Mouse (Mus musculus) forebrain, embryonic 10.5 days (tissue): ENCODE data around the gene Unc13d. TPM values are rescaled to one million over a fixed set of nuclear protein-coding genes. Genes with fewer than 3 reads are reported as not detected.
"Not testable (repeated sequence)": the region's sequence is repeated elsewhere in the genome, so short reads cannot be mapped to it uniquely, and the experiment has no call there.

Experiments
- DNase-seq: peaks from one replicate; pipeline ENCODE4 v3.0.0-alpha.2; 2017; ENCODE audit warnings: low spot score; ENCODE audit errors: extremely low spot score
- H3K27ac ChIP-seq: fragments of 300-500 bp; sonication (generic); 2 replicates; pipeline ENCODE4 v1.5.1; 2016; ENCODE audit warnings: mild to moderate bottlenecking
- H3K27me3 ChIP-seq: fragments of 300-500 bp; sonication (generic); 2 replicates; pipeline ENCODE4 v1.6.1; 2016; ENCODE audit warnings: mild to moderate bottlenecking; ENCODE audit not compliant: poor library complexity, severe bottlenecking
- H3K36me3 ChIP-seq: fragments of 300-500 bp; sonication (generic); replicated peaks from 2 replicates; pipeline ENCODE4 v1.6.1; 2016; ENCODE audit warnings: mild to moderate bottlenecking, moderate library complexity
- H3K4me1 ChIP-seq: fragments of 300-500 bp; sonication (generic); 2 replicates; pipeline ENCODE4 v1.6.1; 2016
- H3K4me3 ChIP-seq: fragments of 300-500 bp; sonication (generic); 2 replicates; pipeline ENCODE4 v1.5.1; 2016; ENCODE audit warnings: mild to moderate bottlenecking, moderate library complexity
- H3K9me3 ChIP-seq: fragments of 300-500 bp; sonication (generic); 2 replicates; pipeline ENCODE4 v1.6.1; 2016; ENCODE audit warnings: mild to moderate bottlenecking, moderate library complexity
- WGBS: fragments of 180-500 bp; shearing (Covaris S2); methylation state at CpG from one replicate; pipeline ENCODE4 v1.1.7; 2016; 5-methylcytosine and 5-hydroxymethylcytosine counted together
- polyA plus RNA-seq: library from polyadenylated mRNA; unstranded; fragments of >200 nt; fragmentation: Nextera tagmentation; extraction: Ambion mirVana; gene quantifications from 2 replicates; pipeline ENCODE4 v1.2.1, GENCODE M21; 2016

The Unc13d gene
- polyA plus RNA-seq, 1 experiment from 2014 or later, result 3.7 TPM

DNA sequence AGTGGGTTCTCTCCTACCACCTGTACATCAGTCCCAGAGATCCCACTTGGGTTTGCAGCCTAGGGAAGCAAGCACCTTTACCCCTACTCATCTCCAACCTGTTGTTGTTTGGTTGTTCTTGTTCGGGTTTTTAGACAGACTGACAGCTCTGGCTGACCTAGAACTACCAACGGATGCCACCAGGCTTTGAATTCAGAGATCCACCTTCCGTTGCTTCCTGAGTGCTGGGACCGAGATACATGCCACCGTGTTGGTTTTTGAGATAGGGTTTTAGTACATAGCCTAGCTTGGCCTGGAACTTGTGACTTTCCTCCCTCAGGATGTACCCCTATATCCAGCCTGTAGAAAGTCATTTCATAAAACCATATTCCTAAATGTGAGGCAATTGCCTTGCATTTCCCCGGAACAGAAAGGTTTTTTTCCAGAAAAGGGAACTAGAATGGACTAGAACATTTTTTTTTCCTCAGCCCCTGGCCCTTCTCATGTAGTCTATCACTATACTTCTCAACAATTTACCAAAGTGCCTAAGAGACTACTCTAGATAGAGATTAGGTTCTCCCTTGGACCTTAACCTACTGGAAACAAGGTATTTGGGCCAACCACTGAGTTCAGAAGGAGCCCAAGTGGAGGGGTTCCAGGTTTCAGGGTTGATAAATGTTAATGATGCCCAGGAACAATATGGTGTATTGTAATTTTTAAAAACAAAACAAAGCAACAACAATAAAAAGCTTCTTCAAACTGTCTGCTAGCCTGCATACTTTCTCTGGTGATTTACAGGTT lies 48.5 kb downstream of the Unc13d start:
- Histone ChIP-seq H3K9me3 (no peaks in the 10 kb centered on the region), H3K4me3 (peak overlapping the region; percentile 83), H3K27me3 (no peaks in the 10 kb centered on the region), H3K4me1 (peaks cover 38% of the 10 kb centered on the region), H3K27ac (peak overlapping the region; percentile 99), H3K36me3 (peaks cover 26% of the 10 kb centered on the region)
- 90% methylated on average over 6 of the region's 6 CpGs for WGBS
- DNase-seq, result no peak

DNA sequence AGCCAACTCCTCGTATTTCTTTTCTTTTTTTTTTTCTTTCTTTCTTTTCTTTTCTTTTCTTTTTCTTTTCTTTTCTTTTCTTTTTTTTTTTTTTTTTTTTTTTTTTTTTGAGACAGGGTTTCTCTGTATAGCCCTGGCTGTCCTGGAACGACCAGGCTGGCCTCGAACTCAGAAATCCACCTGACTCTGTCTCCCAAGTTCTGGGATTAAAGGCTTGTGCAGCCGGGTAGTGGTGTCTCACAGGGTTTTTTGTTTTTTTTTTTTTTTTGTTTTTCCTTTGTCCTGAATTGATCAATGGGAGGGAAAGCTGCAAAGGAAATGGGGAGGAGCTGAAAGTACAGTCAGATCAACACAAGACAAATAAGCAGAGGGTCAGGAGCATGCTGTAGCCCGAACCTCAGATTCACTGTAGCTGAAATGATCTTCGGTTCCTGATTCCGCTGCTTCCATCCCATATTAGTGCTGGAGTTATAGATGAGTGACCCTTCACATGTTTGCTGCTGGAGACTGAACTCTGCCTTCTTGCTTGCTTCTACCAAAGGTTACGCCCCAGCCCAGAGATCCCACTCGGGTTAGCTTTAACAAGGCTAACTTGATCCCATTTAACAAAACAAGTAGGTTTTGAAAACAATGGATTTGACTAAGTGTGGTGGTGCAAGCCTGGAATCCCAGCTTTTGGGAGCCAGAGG lies 49.4 kb downstream of the Unc13d start:
- Histone ChIP-seq H3K27ac (no peak overlapping the region), H3K4me3 (no peak overlapping the region), H3K4me1 (peaks cover 36% of the 10 kb centered on the region), H3K9me3 (no peaks in the 10 kb centered on the region), H3K36me3 (peaks cover 23% of the 10 kb centered on the region), H3K27me3 (no peaks in the 10 kb centered on the region)
- 86% methylated on average over 9 of the region's 9 CpGs for WGBS
- DNase-seq, result no peak

DNA sequence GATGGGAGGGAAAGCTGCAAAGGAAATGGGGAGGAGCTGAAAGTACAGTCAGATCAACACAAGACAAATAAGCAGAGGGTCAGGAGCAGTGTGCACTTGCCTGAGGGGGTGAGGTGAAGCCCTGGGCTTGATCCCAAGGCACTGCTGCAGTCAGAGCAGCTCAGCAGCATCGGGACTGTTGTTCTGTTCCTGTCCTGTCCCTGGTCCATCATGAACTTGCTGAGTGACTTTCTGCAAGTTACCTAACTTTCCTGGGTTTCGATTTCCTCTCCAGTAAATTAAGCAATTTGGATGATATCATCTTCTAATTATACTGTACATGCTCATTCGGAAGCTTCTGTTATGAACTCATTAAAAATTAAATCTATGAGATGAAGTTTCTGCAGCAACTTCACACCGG lies 50.0 kb downstream of the Unc13d start, which contains the start of gene H3f3b:
H3f3b (minus strand) TSS at position 207 of the 400 bp plus-strand sequence.
- Histone ChIP-seq H3K27ac (no peak within 1 kb of the TSS), H3K4me1 (peaks cover 33% of the 10 kb centered on the region), H3K4me3 (no peak within 1 kb of the TSS), H3K36me3 (peaks cover 19% of the 10 kb centered on the region), H3K27me3 (no peaks in the 10 kb centered on the region), H3K9me3 (no peaks in the 10 kb centered on the region)
- no peak for DNase-seq
- WGBS, result 88% methylated on average over 4 of the region's 4 CpGs

DNA sequence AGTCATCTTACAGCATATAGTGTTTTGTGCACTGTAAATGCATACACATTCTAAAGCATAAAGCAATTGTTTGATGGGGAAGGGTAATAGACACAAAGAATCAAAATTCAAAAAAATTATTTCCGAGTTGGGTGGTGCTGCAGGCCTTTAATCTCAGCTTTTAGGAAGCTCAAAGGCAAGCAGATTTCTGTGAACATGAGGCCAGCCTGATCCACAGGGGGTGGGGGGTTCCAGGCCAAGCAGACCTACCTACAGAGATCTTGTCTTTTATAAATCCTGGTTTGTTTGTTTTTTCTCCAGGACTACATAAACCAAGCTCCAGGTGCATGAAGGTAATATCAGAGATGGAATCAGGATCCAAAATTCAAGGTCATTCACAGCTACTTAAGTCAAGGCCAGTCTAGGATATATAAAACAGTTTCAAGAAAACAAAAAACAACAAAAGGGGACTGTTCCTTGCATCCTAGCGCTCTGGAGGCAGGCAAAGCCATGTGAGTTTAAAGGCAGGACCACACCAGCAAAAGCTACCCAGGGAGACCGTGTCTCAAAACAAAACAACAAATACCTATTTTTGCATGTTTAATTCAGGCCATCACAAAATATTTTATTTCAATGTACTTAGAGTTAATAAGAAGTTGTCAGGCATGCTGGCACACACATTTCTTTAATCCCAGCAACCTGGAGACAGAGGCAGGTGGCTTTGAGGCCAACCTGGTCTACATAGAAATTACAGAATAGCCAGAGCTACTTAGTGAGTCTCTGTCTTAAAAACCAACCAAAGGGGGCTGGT lies 52.5 kb downstream of the Unc13d start:
- H3K27ac ChIP-seq, result peak overlapping the region; percentile 68
- WGBS, result 91% methylated on average over 3 of the region's 3 CpGs
- no peak for DNase-seq
- no peaks in the 10 kb centered on the region for H3K9me3 ChIP-seq
- peaks cover 30% of the 10 kb centered on the region for H3K36me3 ChIP-seq
- H3K4me3 ChIP-seq, result peak overlapping the region; percentile 99; the same call in 1 of the 2 replicates
- H3K27me3 ChIP-seq, result no peaks in the 10 kb centered on the region
- peaks cover 24% of the 10 kb centered on the region for H3K4me1 ChIP-seq

DNA sequence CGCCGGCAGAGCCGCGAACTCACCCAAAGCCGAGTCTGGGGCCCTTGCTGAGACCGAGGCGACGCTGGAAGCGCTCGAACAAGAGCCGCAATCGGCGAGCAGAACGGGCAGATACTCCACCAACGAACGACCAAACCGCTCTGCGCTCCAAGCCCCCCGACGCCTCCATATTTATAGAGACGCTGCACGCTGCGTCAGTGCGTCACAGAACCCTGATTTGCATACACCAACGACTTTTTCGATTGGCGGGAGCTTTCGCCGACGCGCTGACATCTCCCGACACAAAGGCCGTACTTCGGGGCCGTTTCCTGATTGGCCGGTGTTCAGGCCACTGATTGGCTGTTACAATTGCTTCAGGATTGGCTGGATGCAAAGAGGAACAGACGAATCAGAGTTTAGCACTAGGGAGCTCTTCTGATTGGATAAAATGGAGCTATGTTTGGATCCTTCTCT lies 53.4 kb downstream of the Unc13d start:
- Histone ChIP-seq H3K36me3 (peaks cover 30% of the 10 kb centered on the region), H3K9me3 (no peaks in the 10 kb centered on the region), H3K4me3 (peak overlapping the region; percentile 99), H3K27ac (peak overlapping the region; percentile 99), H3K4me1 (peaks cover 19% of the 10 kb centered on the region), H3K27me3 (no peaks in the 10 kb centered on the region)
- DNase-seq, result peak; percentile 97
- WGBS, result under 1% methylated on average over 37 of the region's 37 CpGs

DNA sequence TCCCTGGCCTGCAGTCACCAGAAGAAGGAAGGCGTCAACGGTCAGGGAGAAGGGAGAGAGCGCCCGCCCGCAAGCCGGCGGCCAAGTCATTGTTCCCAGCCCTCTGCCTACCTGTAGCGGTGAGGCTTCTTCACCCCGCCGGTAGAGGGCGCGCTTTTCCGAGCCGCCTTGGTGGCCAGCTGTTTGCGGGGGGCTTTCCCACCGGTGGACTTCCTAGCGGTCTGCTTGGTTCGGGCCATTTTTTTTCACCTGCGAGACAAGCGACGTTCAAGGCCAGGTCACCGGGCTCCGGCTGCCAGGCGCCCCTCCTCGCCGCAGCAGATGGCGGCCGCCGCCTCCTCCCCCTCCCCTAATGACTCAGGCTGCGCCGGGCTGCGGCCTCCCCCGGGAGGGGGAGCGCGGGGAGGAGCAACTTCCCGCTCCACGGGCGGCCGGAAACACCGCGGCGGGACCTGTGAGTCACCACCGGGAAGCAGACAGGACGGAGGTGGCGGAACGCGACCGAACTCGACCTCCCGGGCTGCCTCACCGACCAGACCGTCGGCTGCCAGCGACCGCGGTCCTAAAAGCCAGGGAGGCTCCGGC lies 53.9 kb downstream of the Unc13d start:
- Histone ChIP-seq H3K4me3 (peak overlapping the region; percentile 99), H3K4me1 (peaks cover 15% of the 10 kb centered on the region), H3K36me3 (peaks cover 30% of the 10 kb centered on the region), H3K27me3 (no peaks in the 10 kb centered on the region), H3K27ac (peak overlapping the region; percentile 99), H3K9me3 (no peaks in the 10 kb centered on the region)
- peak; percentile 73 for DNase-seq
- under 1% methylated on average over 57 of the region's 57 CpGs for WGBS

DNA sequence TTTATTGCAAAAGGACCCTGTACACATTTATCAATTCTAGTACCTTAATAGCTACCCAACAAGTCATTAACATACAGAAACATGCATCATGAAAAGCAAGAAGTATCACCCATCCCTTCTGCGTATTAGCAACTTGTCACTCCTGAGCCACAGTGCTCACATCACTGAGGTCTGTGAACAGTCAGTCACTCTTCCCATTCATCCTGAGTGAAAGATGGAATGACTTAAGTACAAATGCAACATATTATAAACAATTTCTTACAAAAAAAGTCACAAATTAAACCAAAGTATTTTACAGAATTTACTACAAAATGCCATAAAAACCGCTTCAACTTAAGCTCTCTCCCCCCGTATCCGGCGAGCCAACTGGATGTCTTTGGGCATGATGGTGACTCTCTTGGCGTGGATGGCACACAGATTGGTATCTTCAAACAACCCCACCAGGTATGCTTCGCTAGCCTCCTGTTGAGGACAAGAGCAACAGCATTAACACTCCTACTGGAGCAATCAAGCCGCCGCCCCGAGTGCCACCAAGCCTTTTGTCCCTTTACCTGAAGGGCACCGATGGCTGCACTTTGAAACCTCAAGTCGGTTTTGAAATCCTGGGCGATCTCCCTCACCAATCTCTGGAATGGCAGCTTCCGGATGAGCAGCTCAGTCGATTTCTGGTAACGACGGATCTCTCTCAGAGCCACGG lies 54.5 kb downstream of the Unc13d start:
- not testable (repeated sequence) for H3K9me3 ChIP-seq, H3K27me3 ChIP-seq, DNase-seq
- WGBS, result 11% methylated on average over 18 of the region's 18 CpGs
- peak overlapping the region; percentile 99 for H3K27ac ChIP-seq
- peaks cover 15% of the 10 kb centered on the region for H3K4me1 ChIP-seq
- H3K36me3 ChIP-seq, result peaks cover 30% of the 10 kb centered on the region
- peak overlapping the region; percentile 99 for H3K4me3 ChIP-seq

DNA sequence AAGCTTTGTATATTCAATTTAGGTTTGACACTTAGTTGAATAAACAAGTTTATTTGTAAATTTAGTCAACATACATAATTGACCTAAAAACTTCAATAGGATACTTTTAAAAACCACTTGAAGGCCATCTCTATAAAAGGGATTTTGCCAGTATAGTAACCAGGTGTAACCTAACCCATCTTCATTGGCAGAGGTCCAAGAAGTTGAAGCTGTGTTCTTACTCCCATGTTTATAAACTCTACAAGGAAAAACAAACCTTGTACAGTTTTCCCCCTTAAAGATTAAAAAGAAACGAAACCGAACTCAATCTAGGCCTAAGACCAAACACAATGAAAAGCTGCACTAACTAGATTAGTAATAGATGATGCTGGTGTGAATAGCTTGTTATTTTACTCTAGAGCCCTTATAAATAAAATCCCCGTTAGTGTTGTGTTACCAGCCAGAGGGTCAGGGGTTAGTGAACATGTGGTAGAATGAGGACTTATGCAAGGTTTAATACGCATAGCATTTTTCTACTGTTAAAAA lies 55.4 kb downstream of the Unc13d start:
- H3K27me3 ChIP-seq, result no peaks in the 10 kb centered on the region
- H3K27ac ChIP-seq, result no peak overlapping the region
- H3K4me3 ChIP-seq, result peak overlapping the region; percentile 99
- H3K9me3 ChIP-seq, result no peaks in the 10 kb centered on the region
- 89% methylated on average over 4 of the region's 4 CpGs for WGBS
- H3K4me1 ChIP-seq, result peaks cover 19% of the 10 kb centered on the region
- H3K36me3 ChIP-seq, result peaks cover 30% of the 10 kb centered on the region
- no peak for DNase-seq

DNA sequence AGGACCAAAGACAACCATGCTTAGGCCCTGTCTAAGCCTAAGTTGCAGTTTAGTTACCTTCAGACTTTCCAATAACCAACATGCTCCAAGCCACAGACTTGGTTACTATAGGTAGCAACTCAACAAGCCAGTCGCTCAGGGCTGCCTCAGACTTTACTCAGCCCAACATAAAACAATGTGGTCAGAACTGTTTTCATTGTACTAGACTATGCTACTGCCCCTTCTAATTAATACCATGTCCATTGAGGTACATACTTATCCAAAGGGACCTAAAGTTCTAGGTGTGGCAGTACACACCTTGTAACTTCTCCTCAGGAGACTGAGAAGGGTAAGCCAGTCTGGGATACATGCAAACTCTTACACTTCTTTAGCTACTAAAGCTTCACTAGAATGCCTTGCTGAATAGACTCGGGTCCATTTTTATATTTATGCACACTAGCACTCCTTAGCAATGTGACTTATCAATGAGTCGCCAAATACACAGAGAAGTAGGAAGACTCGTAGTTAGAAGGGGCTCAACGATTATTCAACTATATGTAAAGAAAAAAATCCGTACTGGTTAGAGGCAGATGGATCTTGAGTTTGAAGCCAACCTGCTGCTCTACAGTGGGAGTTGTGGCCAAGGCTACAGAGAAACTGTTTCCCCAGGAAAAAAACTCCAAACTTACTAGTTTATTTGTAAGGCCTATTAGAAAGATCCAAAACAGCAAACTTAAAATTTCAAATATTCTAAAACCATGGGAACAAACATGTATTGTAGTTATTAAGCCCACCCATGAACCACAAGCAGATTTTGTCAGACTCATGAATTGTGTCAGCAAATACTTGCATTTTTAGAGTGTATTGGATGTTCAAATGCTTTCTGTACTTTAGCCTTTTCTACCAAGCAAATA lies 56.2 kb downstream of the Unc13d start:
- Histone ChIP-seq H3K4me3 (peak overlapping the region; percentile 99; the same call in 1 of the 2 replicates), H3K36me3 (peaks cover 30% of the 10 kb centered on the region), H3K9me3 (no peaks in the 10 kb centered on the region), H3K27ac (no peak overlapping the region), H3K27me3 (no peaks in the 10 kb centered on the region), H3K4me1 (peaks cover 19% of the 10 kb centered on the region)
- DNase-seq, result no peak
- WGBS, result 88% methylated on average over 6 of the region's 6 CpGs

DNA sequence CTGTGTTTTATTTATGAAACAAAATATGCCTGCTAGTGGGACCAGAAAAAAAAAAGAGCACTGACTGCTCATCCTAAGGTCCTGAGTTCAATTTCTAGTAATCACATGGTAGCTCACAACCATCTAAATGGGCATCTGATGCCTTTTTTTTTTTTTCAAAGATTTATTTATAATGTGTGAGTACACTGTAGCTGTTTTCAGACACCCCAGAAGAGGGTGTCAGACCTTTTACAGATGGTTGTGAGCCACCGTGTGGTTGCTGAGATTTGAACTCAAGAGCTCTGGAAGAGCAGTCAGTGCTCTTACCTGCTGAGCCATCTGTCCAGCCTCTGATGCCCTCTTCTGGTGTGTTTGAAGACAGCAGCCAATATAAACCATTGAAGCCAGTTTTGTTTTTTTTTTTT lies 57.2 kb downstream of the Unc13d start:
- Histone ChIP-seq H3K36me3 (peaks cover 30% of the 10 kb centered on the region), H3K27ac (no peak overlapping the region), H3K27me3 (no peaks in the 10 kb centered on the region), H3K9me3 (no peaks in the 10 kb centered on the region), H3K4me3 (no peak overlapping the region), H3K4me1 (peaks cover 19% of the 10 kb centered on the region)
- WGBS, result 58% methylated on average over 1 of the region's 1 CpGs
- DNase-seq, result no peak

DNA sequence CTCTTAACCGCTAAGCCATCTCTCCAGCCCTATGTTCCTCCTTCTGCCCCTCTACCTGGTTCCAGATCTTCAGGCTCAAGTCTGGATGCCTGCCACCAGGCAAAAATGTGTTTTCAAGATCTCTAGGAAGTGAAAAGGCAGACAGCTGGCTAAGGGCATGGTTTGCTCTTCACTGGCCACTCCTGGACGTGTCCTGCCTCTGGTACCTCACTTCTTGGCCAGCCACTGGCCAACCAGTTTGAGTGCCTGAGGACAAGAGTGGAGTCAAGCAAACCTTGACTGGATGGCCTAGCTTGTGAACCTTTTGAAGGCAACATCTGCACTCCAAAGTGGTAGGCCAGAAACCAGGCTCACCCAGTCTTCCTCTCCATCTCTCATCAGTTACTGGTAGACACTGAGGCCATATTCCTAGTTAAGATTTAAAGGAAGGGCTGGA lies 57.8 kb downstream of the Unc13d start:
- WGBS, result 69% methylated on average over 2 of the region's 2 CpGs
- DNase-seq, result no peak
- Histone ChIP-seq H3K4me3 (no peak overlapping the region), H3K4me1 (peaks cover 20% of the 10 kb centered on the region), H3K9me3 (no peaks in the 10 kb centered on the region), H3K36me3 (peaks cover 30% of the 10 kb centered on the region), H3K27me3 (no peaks in the 10 kb centered on the region), H3K27ac (no peak overlapping the region)
